Mouse (Mus musculus): ENCODE data around the gene Tex30.
"Not testable (repeated sequence)": the region's sequence is repeated elsewhere in the genome, so short reads cannot be mapped to it uniquely, and the experiment has no call there.

- not testable (repeated sequence) for TF ChIP-seq POLR2A (IDR thresholded peaks at IDR 0.05; ENCODE audit: low read depth, low read length); CTCF (IDR thresholded peaks at IDR 0.05; ENCODE audit: extremely low read depth, insufficient read length, insufficient replicate concordance, low read depth, low read length)
Observed at GRCm38 (mm10) chr1:44045689-44046088, 56.6 kb downstream of the Tex30 start.

All from small intestine, adult 2 months (tissue).